Mouse (Mus musculus) urinary bladder, postnatal 4 days (tissue): ENCODE data around the gene Tnrc6a.

ENCODE experiments used
- DNase-seq, 2 experiments: peaks; one replicate each; pipeline ENCODE4 v3.0.0; 2021 to 2022; ENCODE audit warnings: low spot score in 2 of 2

Gene Tnrc6a

GRCm38 (mm10) chr7:123124735-123125181 lies 1.1 kb downstream of the Tnrc6a start:
- DNase-seq, result no peak

- DNase-seq, result no peak
Measured at GRCm38 (mm10) chr7:123126056-123126455, 2.4 kb downstream of the Tnrc6a start.

GRCm38 (mm10) chr7:123127301-123127700 lies 3.6 kb downstream of the Tnrc6a start:
- DNase-seq, result no peak

GRCm38 (mm10) chr7:123127981-123128380 lies 4.3 kb downstream of the Tnrc6a start:
- DNase-seq, result no peak

- DNase-seq, result no peak
Measured at GRCm38 (mm10) chr7:123129061-123129460, 5.4 kb downstream of the Tnrc6a start.

GRCm38 (mm10) chr7:123130198-123130597 lies 6.5 kb downstream of the Tnrc6a start:
- no peak for DNase-seq

DNA sequence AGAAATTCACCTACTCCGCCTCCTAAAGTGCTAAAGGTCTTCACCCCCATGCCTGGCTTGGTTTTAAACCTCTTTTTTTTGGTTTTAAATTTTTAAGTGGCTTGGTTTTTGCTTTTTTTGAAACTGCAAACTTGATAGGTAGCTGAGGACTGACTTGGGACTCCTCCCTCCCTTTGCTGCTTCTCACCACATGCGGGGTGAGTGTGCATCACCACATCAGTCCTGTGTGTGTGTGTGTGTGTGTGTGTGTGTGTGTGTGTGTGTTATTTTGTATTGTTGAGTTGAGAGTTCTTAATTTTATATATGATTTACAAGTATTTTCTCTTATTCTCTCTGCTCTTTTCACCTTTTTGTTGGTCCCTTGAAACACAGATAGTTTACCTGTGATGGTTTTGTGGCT lies 8.7 kb downstream of the Tnrc6a start:
- no peak for DNase-seq

GRCm38 (mm10) chr7:123134876-123135275 lies 11.2 kb downstream of the Tnrc6a start:
- DNase-seq, result no peak

DNA sequence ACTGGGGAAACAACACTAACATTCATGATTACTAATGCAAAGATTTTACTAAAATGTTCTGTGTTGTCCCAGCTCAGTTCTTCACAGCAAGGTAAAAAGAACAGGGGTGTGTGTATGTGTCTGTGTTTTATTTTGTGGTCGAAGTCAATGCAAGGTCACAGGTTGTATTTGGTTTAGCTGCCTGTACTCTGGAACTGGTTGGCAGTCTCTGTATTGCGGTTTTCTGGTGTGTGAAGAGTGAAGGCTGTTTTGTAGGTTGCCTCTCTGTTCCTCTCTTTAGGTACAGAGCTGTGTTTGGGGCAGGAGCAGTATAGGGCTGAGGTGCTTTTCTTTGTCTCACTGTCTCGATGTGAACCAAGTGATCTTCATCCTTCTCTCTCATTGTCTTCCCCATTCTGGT lies 12.0 kb downstream of the Tnrc6a start:
- no peak for DNase-seq

GRCm38 (mm10) chr7:123138001-123138400 lies 14.3 kb downstream of the Tnrc6a start:
- DNase-seq, result no peak

DNA sequence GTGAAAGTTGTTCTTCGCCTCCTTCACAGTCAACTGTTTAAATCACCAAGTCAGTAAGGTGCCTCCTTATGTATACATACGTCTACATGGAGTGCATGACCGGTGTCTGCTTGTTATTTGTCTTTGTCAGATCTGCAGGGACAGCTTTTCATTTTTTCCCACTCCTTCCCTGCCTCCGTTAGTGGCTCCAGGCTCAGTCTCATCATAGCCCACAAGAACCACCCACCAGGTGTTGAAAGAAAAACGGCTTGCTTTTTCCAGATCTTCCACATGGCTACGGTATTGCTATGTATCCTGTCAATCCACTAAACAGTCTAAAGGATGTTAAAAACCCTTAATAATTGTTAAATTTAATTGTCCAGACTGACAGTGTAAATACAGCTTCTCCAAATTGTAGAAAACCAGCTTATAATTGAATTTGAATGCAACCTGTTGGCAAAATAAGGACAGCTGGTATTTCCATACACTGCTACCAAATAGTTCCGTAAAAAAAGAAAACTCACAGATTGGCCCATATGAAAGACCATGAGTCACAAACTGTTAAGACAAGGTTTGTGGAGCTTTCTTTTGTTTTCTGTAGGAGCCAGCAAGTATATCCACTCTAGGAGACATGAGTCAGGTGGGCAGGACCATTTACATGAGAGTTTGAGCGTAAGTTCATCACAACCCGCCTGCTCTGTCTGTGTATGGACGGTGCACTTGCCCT lies 22.6 kb downstream of the Tnrc6a start:
- DNase-seq, result no peak

GRCm38 (mm10) chr7:123147787-123148186 lies 24.1 kb downstream of the Tnrc6a start:
- no peak for DNase-seq

- DNase-seq, result no peak
Measured at GRCm38 (mm10) chr7:123148935-123149334, 25.2 kb downstream of the Tnrc6a start.

DNA sequence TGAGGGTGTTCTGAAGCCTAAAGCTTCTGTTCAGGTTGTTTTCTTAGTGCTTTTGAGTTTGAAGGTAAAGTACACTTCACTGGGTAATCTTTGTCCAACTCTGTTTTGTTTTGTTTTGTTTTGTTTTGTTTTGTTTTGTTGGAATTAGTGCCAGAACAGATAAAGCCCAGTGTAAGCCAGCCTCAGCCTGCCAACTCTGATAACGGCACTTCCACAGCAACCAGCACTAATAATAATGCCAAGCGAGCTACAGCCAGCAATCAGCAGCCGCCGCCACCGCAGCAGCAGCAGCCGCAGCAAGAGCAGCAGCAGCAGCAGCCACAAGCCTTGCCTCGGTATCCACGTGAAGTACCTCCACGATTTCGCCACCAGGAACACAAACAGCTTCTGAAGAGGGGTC lies 38.7 kb downstream of the Tnrc6a start:
- DNase-seq, result no peak

GRCm38 (mm10) chr7:123167436-123167835 lies 43.8 kb downstream of the Tnrc6a start:
- DNase-seq, result no peak

GRCm38 (mm10) chr7:123169618-123170017 lies 45.9 kb downstream of the Tnrc6a start:
- DNase-seq, result no peak

DNA sequence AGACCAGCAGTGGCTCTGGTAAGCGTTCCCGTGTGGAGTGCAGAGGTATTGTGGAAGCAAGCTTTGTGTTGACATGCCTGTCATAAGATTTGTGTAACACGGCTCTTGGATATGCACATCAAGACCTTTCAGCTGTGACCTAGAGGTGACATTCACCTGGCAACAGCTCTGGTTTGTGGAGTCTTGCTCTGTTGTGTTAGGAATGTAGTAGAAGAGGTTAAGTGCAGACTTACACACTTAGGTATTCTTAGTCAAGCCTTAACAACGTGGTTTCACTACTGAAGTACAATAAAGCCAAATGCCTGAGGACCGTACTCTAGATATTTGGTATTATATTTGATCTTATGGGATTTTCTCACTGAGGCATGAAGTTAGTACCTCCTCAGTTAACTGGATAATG lies 48.4 kb downstream of the Tnrc6a start:
- DNase-seq, result no peak

GRCm38 (mm10) chr7:123177215-123177614 lies 53.5 kb downstream of the Tnrc6a start:
- DNase-seq, result no peak

DNA sequence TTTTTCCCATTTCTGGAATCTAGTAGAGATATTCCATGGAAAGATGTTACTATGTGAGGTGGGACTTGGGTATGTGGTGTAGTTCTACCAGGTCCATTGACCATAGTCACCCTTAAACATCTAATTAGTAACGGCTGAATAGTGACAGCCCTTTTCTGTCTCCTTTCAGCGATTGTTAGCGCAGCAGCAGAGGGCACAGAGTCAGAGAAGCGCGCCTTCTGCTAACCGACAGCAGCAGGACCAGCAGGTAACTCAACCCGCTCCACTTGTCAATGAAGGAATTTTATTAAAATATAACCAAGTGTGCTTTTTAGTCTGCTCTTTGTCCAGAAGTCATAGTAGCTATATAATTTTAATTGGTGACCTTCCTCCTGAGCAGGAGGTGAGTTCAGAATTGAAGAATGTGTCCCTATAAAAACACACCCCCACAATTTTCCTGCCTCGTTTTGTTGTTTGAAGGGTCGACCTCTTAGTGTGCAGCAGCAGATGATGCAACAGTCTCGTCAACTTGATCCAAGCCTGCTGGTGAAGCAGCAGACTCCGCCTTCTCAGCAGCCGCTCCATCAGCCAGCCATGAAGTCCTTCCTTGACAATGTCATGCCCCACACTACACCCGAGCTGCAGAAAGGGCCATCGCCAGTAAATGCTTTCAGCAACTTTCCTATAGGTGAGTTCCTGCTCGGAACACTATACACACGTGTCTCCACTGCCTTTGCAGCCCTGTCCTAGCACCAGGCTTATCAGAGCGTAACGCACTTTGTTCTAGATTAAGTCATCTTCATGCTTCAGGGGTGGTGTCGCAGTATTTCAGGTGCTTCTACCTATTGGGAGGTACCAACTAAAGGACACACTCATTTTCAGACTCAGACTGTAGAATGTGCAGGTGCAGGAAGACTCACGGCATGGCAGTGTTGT lies 58.4 kb downstream of the Tnrc6a start:
- no peak for DNase-seq

GRCm38 (mm10) chr7:123184891-123185290 lies 61.2 kb downstream of the Tnrc6a start:
- DNase-seq, result no peak

DNA sequence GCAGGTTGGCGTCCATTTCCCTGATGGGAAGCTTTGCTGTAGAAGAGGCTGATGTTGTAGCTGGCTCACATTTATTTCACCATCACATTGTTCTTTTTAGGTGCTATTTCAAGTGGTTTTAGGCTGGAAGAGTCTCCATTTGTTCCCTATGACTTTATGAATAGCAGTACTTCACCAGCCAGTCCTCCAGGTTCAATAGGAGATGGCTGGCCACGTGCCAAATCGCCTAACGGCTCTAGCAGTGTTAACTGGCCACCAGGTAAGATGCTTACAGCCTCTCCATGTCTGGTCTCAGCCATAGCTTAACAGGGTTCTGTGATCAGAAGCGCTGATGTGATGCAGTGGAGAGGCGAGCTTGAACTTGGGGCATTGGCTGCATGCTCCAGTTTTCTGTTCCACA lies 62.8 kb downstream of the Tnrc6a start:
- DNase-seq, result peak in 1 of 2 experiments; percentile 57

DNA sequence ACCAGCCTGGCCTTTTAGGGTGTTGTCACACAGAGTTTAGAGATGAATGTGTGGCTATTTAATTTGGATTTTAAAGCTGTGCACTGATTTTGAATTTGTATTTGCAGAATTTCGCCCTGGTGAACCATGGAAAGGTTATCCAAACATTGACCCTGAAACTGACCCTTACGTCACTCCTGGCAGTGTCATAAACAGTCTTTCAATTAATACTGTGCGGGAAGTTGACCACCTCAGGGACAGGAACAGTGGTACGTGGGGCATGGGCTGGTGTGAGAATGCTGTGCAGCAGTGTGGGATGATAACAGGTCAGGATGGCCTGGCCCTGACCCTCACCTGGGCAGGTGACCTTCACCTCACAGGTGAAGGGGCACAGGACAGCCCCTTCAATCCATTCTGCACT lies 63.6 kb downstream of the Tnrc6a start:
- DNase-seq, result no peak

- no peak for DNase-seq
Measured at GRCm38 (mm10) chr7:123188462-123188861, 64.8 kb downstream of the Tnrc6a start.
